Mouse (Mus musculus) embryonic facial prominence, embryonic 13.5 days (tissue): ENCODE measurements around the gene Capn13. TPM values are rescaled to one million over a fixed set of nuclear protein-coding genes. Genes with fewer than 3 reads are reported as not detected.
A peak's percentile ranks its signal among the peaks of the same experiment; 100 is the strongest.

ENCODE experiments used
- ATAC-seq: fragments of 200-750 bp; cut with Nextera tagmentation; 2 replicates; pipeline ENCODE4 v1.8.0; 2017; ENCODE audit warnings: low read depth; ENCODE audit not compliant: insufficient number of reproducible peaks, insufficient read depth, low FRiP score, low TSS enrichment
- H3K27ac ChIP-seq: fragments of 300-500 bp; sonication (generic); 2 replicates; pipeline ENCODE4 v1.5.1; 2015; ENCODE audit warnings: moderate library complexity, mild to moderate bottlenecking, inconsistent platforms
- H3K27me3 ChIP-seq: fragments of 300-500 bp; sonication (generic); 2 replicates; pipeline ENCODE4 v1.6.1; 2015; ENCODE audit warnings: mild to moderate bottlenecking, inconsistent platforms
- H3K36me3 ChIP-seq: fragments of 300-500 bp; sonication (generic); 2 replicates; pipeline ENCODE4 v1.6.1; 2015; ENCODE audit warnings: mild to moderate bottlenecking, inconsistent platforms
- H3K4me1 ChIP-seq: fragments of 300-500 bp; sonication (generic); 2 replicates; pipeline ENCODE4 v1.6.1; 2015; ENCODE audit warnings: inconsistent platforms
- H3K4me2 ChIP-seq: fragments of 300-500 bp; sonication (generic); 2 replicates; pipeline ENCODE4 v1.6.1; 2015; ENCODE audit warnings: moderate library complexity, mild to moderate bottlenecking, inconsistent platforms
- H3K4me3 ChIP-seq: fragments of 300-500 bp; sonication (generic); 2 replicates; pipeline ENCODE4 v1.5.1; 2015; ENCODE audit warnings: mild to moderate bottlenecking, inconsistent platforms
- H3K9ac ChIP-seq: fragments of 300-500 bp; sonication (generic); 2 replicates; pipeline ENCODE4 v1.6.1; 2015; ENCODE audit warnings: mild to moderate bottlenecking, inconsistent platforms
- H3K9me3 ChIP-seq: fragments of 300-500 bp; sonication (generic); 2 replicates; pipeline ENCODE4 v1.6.1; 2016; ENCODE audit warnings: inconsistent platforms
- WGBS: fragments of 180-500 bp; shearing (Covaris S2); methylation state at CpG from one replicate; pipeline ENCODE4 v1.1.7; 2015; ENCODE audit warnings: mixed read lengths; 5-methylcytosine and 5-hydroxymethylcytosine counted together
- polyA plus RNA-seq: library from polyadenylated mRNA; unstranded; fragments of >200 nt; fragmentation: Nextera tagmentation; extraction: Ambion mirVana; gene quantifications from 2 replicates; pipeline ENCODE4 v1.2.1, GENCODE M21; 2015

Gene Capn13
- polyA plus RNA-seq, 1 experiment from 2014 or later = not detected

DNA sequence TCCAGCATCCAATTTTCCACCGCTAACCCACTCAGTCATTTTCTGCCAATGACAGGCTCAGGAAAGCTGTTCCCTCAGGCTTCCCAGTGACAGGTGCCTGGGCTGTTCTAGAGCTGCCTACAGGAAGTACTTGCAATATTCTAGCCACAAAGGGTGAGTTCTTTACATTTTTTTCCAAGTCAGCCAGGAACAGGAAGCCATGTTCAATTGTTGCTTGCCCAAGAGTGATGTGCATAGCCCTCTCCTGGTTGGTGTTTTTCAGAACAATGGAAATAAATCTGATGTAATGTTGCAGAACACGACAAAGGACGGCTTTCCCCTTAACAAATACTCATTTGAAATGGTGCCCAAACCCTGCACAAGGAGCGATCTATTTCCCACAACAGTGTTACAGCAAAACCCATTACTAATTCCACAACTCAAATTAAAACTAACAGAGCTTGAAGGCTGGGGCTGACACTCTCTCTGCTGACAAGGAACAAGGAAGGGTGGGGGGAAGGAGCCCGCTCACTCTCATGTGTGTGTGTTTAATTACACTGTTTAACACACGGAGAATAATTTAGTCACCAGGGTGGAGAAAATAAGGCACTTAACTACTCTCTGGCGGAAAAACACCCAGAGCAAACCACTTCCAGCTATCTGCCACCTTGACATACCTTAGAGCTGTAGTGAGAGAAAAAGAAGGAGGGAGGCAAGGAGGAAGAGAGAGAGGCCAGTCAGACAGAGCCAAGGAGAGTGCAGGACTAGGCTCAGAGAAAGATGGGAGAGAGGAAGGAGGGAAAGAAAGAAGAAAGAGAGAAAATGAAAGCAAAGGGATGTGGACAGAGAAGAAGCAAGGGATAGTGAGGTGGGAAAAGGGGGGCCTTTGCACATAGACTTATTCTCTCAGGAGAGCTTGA is 10.2 kb downstream of the Capn13 start:
- Histone ChIP-seq H3K4me2 (no peak overlapping the region), H3K36me3 (no peaks in the 10 kb centered on the region), H3K9me3 (no peaks in the 10 kb centered on the region), H3K4me1 (no peaks in the 10 kb centered on the region), H3K27me3 (no peaks in the 10 kb centered on the region), H3K27ac (no peak overlapping the region), H3K9ac (no peak overlapping the region), H3K4me3 (no peak overlapping the region)
- 64% methylated on average over 7 of the region's 7 CpGs for WGBS
- ATAC-seq = no peak

DNA sequence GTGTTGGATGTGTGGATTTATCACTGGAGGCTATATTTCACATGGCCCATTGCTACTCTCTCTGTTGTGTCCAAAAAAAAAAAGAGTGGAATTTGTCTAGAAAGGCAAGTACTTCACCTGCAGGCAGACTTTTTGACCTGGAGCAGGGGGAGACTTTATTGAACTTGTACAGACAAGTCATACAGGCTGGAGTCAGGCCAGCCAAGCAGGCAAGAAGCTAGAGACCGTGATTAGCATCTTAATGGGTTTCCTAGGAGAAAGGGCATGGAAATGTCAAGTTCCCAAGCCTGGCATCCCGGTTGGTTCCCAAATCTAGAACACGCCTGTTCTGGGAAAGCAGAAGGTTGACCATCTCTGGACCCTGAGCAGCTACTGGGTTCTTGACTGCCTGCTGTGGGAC is 11.3 kb downstream of the Capn13 start:
- Histone ChIP-seq H3K9me3 (no peaks in the 10 kb centered on the region), H3K27ac (no peak overlapping the region), H3K4me1 (no peaks in the 10 kb centered on the region), H3K4me2 (no peak overlapping the region), H3K9ac (no peak overlapping the region), H3K27me3 (no peaks in the 10 kb centered on the region), H3K36me3 (no peaks in the 10 kb centered on the region), H3K4me3 (no peak overlapping the region)
- WGBS = 72% methylated on average over 3 of the region's 3 CpGs
- no peak for ATAC-seq

DNA sequence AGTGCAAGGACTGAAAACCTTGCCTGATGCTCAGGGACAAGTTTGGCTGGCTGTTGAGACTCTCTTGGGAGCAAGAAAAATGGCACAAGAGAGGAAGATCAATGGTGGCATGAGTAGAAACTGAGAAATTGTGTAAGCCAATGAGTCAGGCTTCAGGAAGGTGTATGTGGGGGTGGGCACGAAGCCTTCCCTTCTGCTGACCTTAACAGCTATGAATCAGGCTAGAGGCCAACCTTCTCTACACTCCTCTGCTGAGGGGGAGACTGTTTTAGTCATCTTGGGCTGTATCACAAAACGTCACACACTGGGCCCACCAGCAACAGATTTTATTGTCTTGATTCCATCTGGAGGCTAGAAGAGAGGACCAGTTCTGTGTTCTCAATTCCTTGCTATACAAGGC is 14.1 kb downstream of the Capn13 start:
- no peaks in the 10 kb centered on the region for H3K27me3 ChIP-seq
- no peak overlapping the region for H3K27ac ChIP-seq
- no peak overlapping the region for H3K4me3 ChIP-seq
- 76% methylated on average over 2 of the region's 2 CpGs for WGBS
- H3K4me2 ChIP-seq = no peak overlapping the region
- no peaks in the 10 kb centered on the region for H3K36me3 ChIP-seq
- H3K4me1 ChIP-seq = no peaks in the 10 kb centered on the region
- H3K9ac ChIP-seq = no peak overlapping the region
- no peaks in the 10 kb centered on the region for H3K9me3 ChIP-seq
- ATAC-seq = no peak

DNA sequence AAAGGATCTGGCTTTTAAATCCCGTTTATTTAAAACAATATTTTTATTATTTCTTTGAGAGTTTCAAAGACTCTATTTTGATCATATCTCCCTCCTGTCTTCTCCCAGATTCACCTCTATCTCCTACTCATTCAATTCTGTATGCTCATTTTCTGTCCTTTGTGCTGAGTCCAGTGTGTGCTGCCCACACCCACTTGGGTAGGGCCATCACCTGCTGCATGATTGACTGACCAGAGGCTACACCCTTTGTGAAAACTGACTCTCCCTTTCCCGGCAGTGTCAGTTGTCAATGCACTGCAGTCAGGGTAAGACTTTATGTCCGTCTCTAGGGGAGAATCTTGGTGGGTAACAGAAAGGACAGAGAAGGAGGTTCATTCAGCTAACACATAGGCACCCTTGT is 14.7 kb downstream of the Capn13 start:
- Histone ChIP-seq H3K4me2 (no peak overlapping the region), H3K9ac (no peak overlapping the region), H3K9me3 (no peaks in the 10 kb centered on the region), H3K27ac (no peak overlapping the region), H3K36me3 (no peaks in the 10 kb centered on the region), H3K27me3 (no peaks in the 10 kb centered on the region), H3K4me1 (no peaks in the 10 kb centered on the region), H3K4me3 (no peak overlapping the region)
- no peak for ATAC-seq
- 70% methylated on average over 3 of the region's 3 CpGs for WGBS

DNA sequence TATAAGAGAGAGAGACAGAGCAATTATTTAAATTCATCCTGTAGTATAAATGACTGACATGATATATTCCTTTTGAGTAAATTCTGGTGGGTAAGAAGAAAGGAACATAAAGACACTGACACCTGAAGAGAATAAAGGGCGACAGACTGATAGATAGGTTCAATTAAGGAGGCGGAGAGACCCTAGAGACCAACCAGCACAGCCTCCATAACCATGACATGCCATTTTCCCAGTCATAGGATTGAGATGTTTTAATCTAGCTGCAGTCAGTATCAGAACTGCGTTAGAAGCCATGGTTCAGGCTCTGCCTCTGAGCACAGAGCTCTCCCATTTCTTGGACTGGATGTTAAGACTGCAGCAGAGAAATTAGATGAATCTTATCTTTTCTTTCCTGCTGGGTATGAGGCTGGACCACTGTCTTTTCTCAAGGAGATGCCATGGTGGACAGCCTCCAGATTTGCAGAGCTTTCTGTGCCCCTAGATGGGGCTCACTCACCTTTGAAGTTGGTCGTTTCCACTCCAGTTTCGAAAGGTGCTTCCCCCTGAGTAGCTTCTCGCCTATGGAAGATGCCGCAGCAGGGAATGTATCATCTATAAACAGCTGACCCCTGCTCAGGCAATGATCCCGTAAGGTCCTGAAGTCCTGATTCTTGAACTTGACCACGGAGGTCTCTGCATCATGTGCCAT is 18.2 kb downstream of the Capn13 start:
- no peaks in the 10 kb centered on the region for H3K4me1 ChIP-seq
- 77% methylated on average over 9 of the region's 9 CpGs for WGBS
- no peak overlapping the region for H3K4me2 ChIP-seq
- no peaks in the 10 kb centered on the region for H3K9me3 ChIP-seq
- ATAC-seq = no peak
- H3K36me3 ChIP-seq = no peaks in the 10 kb centered on the region
- H3K4me3 ChIP-seq = no peak overlapping the region
- H3K27ac ChIP-seq = no peak overlapping the region
- no peaks in the 10 kb centered on the region for H3K27me3 ChIP-seq
- no peak overlapping the region for H3K9ac ChIP-seq

DNA sequence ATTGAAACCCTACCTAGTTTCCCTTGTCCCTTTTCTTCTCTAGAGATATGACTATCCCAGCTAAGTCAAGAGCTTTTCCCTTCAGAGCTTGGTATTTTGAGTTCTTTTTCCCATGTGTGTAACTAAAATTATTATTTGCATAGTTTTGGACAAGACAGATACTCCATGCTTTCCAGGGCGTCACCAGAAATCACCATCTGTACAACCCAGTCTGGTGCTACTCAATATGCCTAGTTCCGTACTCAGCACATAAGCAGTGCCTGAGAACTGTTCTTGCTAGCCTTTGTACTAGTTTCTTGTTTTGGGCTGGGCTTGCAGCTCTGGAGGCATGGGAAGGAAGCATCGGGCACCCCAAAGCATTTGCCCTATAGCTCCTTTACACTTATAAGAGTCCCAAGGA is 19.0 kb downstream of the Capn13 start:
- WGBS = 91% methylated on average over 3 of the region's 3 CpGs
- Histone ChIP-seq H3K27me3 (no peaks in the 10 kb centered on the region), H3K9me3 (no peaks in the 10 kb centered on the region), H3K36me3 (no peaks in the 10 kb centered on the region), H3K4me2 (no peak overlapping the region), H3K4me1 (no peaks in the 10 kb centered on the region), H3K4me3 (no peak overlapping the region), H3K9ac (no peak overlapping the region), H3K27ac (no peak overlapping the region)
- no peak for ATAC-seq

DNA sequence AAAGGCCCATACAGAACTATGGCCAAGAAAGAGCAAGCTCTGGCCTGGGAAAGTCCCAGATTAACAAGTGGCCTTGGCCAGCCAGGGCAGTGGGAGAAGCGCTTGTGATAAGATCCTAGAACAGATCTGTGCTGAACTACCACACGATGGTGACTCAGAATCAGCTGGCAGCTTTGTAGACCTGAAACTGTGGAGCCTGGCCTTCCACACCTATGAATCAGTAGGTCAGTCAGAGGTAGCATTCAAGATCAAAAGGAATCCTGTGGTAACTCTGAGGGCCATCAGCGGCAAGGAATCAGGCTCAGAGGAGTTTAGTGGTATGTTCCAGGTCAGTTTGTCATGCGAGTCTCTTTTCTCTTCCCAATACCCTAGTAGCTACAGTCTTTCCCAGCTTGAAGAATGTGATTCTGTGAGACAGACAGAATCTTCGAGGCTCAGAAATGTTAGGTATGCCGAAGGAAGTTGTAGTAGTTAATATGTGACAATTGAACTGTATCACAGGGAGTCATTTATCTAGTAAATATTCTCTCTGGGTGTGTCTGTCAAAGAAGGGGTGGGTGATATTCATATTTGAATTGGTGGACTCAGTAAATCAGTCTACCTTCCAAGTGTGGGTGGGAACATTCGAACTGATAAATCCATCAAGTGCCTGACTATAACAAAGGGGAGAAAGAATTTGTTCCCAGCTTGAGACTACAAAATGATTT is 22.7 kb downstream of the Capn13 start:
- WGBS = 79% methylated on average over 7 of the region's 7 CpGs
- no peaks in the 10 kb centered on the region for H3K27me3 ChIP-seq
- H3K27ac ChIP-seq = no peak overlapping the region
- H3K4me3 ChIP-seq = no peak overlapping the region
- H3K4me2 ChIP-seq = no peak overlapping the region
- H3K36me3 ChIP-seq = no peaks in the 10 kb centered on the region
- no peaks in the 10 kb centered on the region for H3K4me1 ChIP-seq
- ATAC-seq = no peak
- no peak overlapping the region for H3K9ac ChIP-seq
- H3K9me3 ChIP-seq = no peaks in the 10 kb centered on the region

DNA sequence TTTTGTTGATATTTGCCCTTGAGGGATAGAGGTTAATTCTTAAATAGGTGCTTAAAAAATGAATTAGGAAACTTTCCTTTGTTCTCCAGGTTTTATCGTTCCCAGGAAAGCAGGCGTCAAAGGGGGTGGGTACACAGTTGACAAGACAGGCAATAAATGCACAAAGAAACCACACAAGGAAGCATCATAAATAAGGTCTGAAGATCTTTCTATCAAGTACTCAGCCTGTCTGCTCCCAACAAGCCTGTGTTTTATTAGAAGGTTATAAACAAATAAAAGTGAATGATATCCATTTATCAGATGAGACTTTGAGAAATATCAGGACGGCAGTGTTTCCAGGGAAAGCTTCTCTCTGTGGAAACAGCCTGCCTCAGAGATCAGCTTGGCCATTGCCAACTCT is 33.3 kb downstream of the Capn13 start:
- no peak for ATAC-seq

DNA sequence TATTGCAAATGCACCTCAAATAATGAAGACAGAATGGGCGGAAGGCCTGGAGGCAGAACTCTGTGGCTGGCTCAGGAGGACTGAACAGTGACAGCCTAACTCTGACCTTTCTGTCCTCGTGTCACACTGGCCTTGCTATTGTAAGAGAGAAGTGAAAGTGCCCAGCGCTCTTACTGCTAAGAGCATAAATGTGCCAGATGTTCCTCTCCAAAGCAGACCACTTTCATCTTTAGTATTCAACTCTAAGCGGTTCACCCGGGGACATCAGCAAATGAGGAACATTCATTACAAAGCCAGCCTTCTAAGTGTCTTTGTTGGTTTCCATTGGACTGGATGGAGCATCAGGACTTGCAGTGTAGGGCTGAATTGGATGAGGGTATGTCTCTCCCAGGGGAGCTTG is 39.6 kb downstream of the Capn13 start:
- Histone ChIP-seq H3K27me3 (no peaks in the 10 kb centered on the region), H3K27ac (no peak overlapping the region), H3K4me1 (no peaks in the 10 kb centered on the region), H3K9ac (no peak overlapping the region), H3K4me3 (no peak overlapping the region), H3K4me2 (no peak overlapping the region), H3K9me3 (no peaks in the 10 kb centered on the region), H3K36me3 (no peaks in the 10 kb centered on the region)
- no peak for ATAC-seq
- 52% methylated on average over 5 of the region's 5 CpGs for WGBS

More for the DNA sequence above, 33.3 kb downstream of the Capn13 start:
- WGBS = 83% methylated on average over 3 of the region's 3 CpGs
- no peak overlapping the region for H3K4me3 ChIP-seq
- H3K27me3 ChIP-seq = no peaks in the 10 kb centered on the region
- H3K36me3 ChIP-seq = no peaks in the 10 kb centered on the region
- no peak overlapping the region for H3K27ac ChIP-seq
- H3K9me3 ChIP-seq = no peaks in the 10 kb centered on the region
- H3K4me1 ChIP-seq = no peaks in the 10 kb centered on the region
- H3K4me2 ChIP-seq = no peak overlapping the region
- no peak overlapping the region for H3K9ac ChIP-seq

DNA sequence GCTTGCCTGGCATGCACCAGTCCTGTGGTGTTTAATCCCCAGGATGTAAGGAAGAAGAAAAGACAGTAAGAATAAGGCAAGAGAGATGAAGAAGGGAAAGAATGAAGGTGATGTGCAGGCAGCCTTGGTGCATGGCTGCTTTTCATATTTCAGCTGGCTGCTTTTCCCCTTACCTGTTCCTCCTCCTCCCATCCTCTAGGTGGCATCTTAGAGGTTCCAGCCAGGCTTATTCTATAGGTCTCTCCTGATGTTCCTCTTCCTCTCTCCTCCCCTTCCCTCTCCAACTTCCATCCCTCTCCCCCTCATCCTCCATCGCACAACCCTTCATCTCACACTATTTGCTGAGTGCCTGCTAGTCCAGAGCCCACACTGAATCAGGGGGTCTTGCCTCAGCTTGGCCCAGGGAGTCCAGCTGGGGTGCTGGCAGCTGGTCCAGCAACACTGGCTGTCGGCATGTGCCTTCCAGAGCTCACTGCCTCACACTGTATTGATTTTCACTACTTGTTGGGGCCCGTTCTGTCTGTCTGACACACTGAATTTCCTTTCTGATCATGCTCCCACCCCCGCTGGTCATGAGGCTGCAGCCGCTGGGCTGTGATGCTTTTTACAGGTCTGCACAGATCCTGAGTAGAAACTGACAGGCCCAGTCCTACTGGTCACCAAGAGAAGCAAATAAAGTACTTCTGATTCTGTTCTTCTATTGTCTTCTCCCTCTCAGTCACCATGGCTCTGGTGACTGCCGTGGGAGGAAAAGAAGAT is 56.9 kb downstream of the Capn13 start:
- Histone ChIP-seq H3K4me3 (no peak overlapping the region), H3K4me1 (no peaks in the 10 kb centered on the region), H3K27ac (no peak overlapping the region), H3K4me2 (no peak overlapping the region), H3K9me3 (no peaks in the 10 kb centered on the region), H3K9ac (no peak overlapping the region), H3K36me3 (no peaks in the 10 kb centered on the region), H3K27me3 (no peaks in the 10 kb centered on the region)
- no peak for ATAC-seq
- 74% methylated on average over 6 of the region's 6 CpGs for WGBS

DNA sequence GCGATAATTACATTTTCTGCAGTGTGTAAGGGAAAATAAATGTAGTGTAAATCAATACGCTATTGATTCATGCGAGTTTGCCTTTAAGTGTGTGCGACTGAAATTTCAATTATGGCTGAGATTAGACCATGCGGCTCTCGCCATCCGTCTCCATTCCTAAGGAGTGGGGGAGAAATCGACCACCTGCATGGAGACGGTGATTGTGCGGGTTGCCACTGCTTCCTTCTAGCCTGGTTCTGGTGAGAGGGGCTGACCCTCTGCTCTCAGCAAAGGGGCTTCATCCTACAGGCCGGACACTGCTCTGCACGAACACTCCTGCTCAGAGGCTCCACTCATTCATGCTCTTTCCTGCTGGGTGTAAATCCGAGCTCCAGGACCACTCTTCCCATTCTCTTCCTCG is 58.0 kb downstream of the Capn13 start:
- Histone ChIP-seq H3K36me3 (no peaks in the 10 kb centered on the region), H3K27ac (no peak overlapping the region), H3K9ac (no peak overlapping the region), H3K4me3 (no peak overlapping the region), H3K4me2 (no peak overlapping the region), H3K27me3 (no peaks in the 10 kb centered on the region), H3K9me3 (no peaks in the 10 kb centered on the region), H3K4me1 (no peaks in the 10 kb centered on the region)
- 66% methylated on average over 14 of the region's 14 CpGs for WGBS
- ATAC-seq = 0 out of 2 replicates have a peak, but pooled peaks have one; percentile 37
